Mouse (Mus musculus): ENCODE data around the gene Tcaim.

DNA sequence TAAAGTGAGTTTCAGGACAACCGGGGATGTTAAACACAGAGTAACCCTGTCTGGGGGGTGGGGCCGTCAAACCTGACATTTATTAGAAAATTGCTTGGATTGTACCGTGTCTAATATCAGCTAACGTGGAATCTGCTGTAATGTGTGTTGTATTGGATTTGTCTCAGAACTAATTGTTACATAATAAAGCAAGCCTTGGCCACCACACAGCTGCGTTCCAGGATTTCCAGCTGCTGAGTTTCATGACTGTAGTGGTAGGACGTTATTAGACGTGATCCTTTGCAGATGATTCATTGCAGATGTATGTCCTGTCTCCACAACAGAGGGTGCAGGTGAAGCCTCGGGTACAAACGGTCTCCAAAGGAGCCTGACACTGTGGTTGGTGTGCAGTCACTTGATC lies 30.8 kb downstream of the Tcaim start:
- TF ChIP-seq TAL1 (IDR thresholded peaks at IDR 0.05; ENCODE audit: low read length) (no peak), GATA1 (IDR thresholded peaks at IDR 0.05; ENCODE audit: low read length) (no peak)
